Mouse (Mus musculus): ENCODE data around the gene Pxmp4. TPM values are rescaled to one million over a fixed set of nuclear protein-coding genes. Genes with fewer than 3 reads are reported as not detected.

The Pxmp4 gene
- polyA plus RNA-seq, 1 experiment from 2014 or later = 15.9 TPM

GRCm38 (mm10) chr2:154563612-154564170, 39.8 kb downstream of the Pxmp4 start:
- no peak overlapping the region for H3K9ac ChIP-seq (ENCODE audit: low read depth, low read length)
- H3K4me2 ChIP-seq (ENCODE audit: low read length) = no peak overlapping the region
- H3K27me3 ChIP-seq (ENCODE audit: control insufficient read depth, insufficient read depth, low read depth, low read length) = no peaks in the 10 kb centered on the region
- 93% methylated on average over 22 of the region's 22 CpGs for WGBS
- no peak overlapping the region for H3K4me3 ChIP-seq (ENCODE audit: low read depth, low read length)
- H3K36me3 ChIP-seq (ENCODE audit: control insufficient read depth, insufficient read depth, low read length) = no peaks in the 10 kb centered on the region
- H3K4me1 ChIP-seq (ENCODE audit: control insufficient read depth, insufficient read depth, low read length) = peaks cover 11% of the 10 kb centered on the region
- no peak overlapping the region for H3K27ac ChIP-seq (ENCODE audit: low read length)
- H3K9me3 ChIP-seq (replicated peaks; ENCODE audit: control insufficient read depth, low read length, poor library complexity, severe bottlenecking) = no peaks in the 10 kb centered on the region
- no peak for ATAC-seq

- peaks cover 24% of the 10 kb centered on the region for H3K4me1 ChIP-seq (ENCODE audit: control insufficient read depth, insufficient read depth, low read length)
- H3K9me3 ChIP-seq (replicated peaks; ENCODE audit: control insufficient read depth, low read length, poor library complexity, severe bottlenecking) = no peaks in the 10 kb centered on the region
- no peaks in the 10 kb centered on the region for H3K27me3 ChIP-seq (ENCODE audit: control insufficient read depth, insufficient read depth, low read depth, low read length)
- peak within 1 kb of the TSS; percentile 79 for H3K9ac ChIP-seq (ENCODE audit: low read depth, low read length)
- 4% methylated on average over 28 of the region's 34 CpGs for WGBS
- peak within 1 kb of the TSS; percentile 28; the same call in 1 of the 2 replicates for H3K27ac ChIP-seq (ENCODE audit: low read length)
- H3K4me2 ChIP-seq (ENCODE audit: low read length) = peak within 1 kb of the TSS; percentile 84
- ATAC-seq = peak; percentile 75; the same call in 1 of the 2 replicates
- no peaks in the 10 kb centered on the region for H3K36me3 ChIP-seq (ENCODE audit: control insufficient read depth, insufficient read depth, low read length)
- H3K4me3 ChIP-seq (ENCODE audit: low read depth, low read length) = peak within 1 kb of the TSS; percentile 51
These were observed 45.1 kb downstream of the Pxmp4 start, which contains the start of gene Necab3 for GRCm38 (mm10) chr2:154558264-154559039. Gene Necab3, minus strand, starts transcription at chr2:154558890.

- H3K27ac ChIP-seq (ENCODE audit: low read length) = no peak overlapping the region
- no peaks in the 10 kb centered on the region for H3K27me3 ChIP-seq (ENCODE audit: control insufficient read depth, insufficient read depth, low read depth, low read length)
- no peaks in the 10 kb centered on the region for H3K9me3 ChIP-seq (replicated peaks; ENCODE audit: control insufficient read depth, low read length, poor library complexity, severe bottlenecking)
- no peak for ATAC-seq
- WGBS = 51% methylated on average over 5 of the region's 5 CpGs
- peaks cover 25% of the 10 kb centered on the region for H3K4me1 ChIP-seq (ENCODE audit: control insufficient read depth, insufficient read depth, low read length)
- H3K36me3 ChIP-seq (ENCODE audit: control insufficient read depth, insufficient read depth, low read length) = no peaks in the 10 kb centered on the region
- no peak overlapping the region for H3K4me3 ChIP-seq (ENCODE audit: low read depth, low read length)
- peak overlapping the region; percentile 84 for H3K4me2 ChIP-seq (ENCODE audit: low read length)
- 0 out of 2 replicates have a peak overlapping the region, but pooled peaks have one; percentile 20 for H3K9ac ChIP-seq (ENCODE audit: low read depth, low read length)
These were observed 46.2 kb downstream of the Pxmp4 start for GRCm38 (mm10) chr2:154557184-154557832.

GRCm38 (mm10) chr2:154555235-154555634, 48.3 kb downstream of the Pxmp4 start:
- ATAC-seq = no peak
- WGBS = 82% methylated on average over 6 of the region's 6 CpGs
- H3K4me3 ChIP-seq (ENCODE audit: low read depth, low read length) = no peak overlapping the region
- no peak overlapping the region for H3K4me2 ChIP-seq (ENCODE audit: low read length)
- H3K27me3 ChIP-seq (ENCODE audit: control insufficient read depth, insufficient read depth, low read depth, low read length) = no peaks in the 10 kb centered on the region; the same call in none of the 2 replicates
- peaks cover 27% of the 10 kb centered on the region for H3K4me1 ChIP-seq (ENCODE audit: control insufficient read depth, insufficient read depth, low read length)
- no peaks in the 10 kb centered on the region for H3K9me3 ChIP-seq (replicated peaks; ENCODE audit: control insufficient read depth, low read length, poor library complexity, severe bottlenecking)
- H3K9ac ChIP-seq (ENCODE audit: low read depth, low read length) = no peak overlapping the region
- no peaks in the 10 kb centered on the region for H3K36me3 ChIP-seq (ENCODE audit: control insufficient read depth, insufficient read depth, low read length)
- no peak overlapping the region for H3K27ac ChIP-seq (ENCODE audit: low read length)

GRCm38 (mm10) chr2:154552424-154552907, 51.0 kb downstream of the Pxmp4 start:
- 22% methylated on average over 27 of the region's 27 CpGs for WGBS
- H3K4me1 ChIP-seq (ENCODE audit: control insufficient read depth, insufficient read depth, low read length) = peaks cover 16% of the 10 kb centered on the region
- H3K9ac ChIP-seq (ENCODE audit: low read depth, low read length) = no peak overlapping the region
- H3K27ac ChIP-seq (ENCODE audit: low read length) = no peak overlapping the region
- no peaks in the 10 kb centered on the region for H3K36me3 ChIP-seq (ENCODE audit: control insufficient read depth, insufficient read depth, low read length)
- H3K4me2 ChIP-seq (ENCODE audit: low read length) = peak overlapping the region; percentile 29
- peak; percentile 50 for ATAC-seq
- no peaks in the 10 kb centered on the region; the same call in none of the 2 replicates for H3K27me3 ChIP-seq (ENCODE audit: control insufficient read depth, insufficient read depth, low read depth, low read length)
- no peaks in the 10 kb centered on the region for H3K9me3 ChIP-seq (replicated peaks; ENCODE audit: control insufficient read depth, low read length, poor library complexity, severe bottlenecking)
- H3K4me3 ChIP-seq (ENCODE audit: low read depth, low read length) = no peak overlapping the region

- H3K4me2 ChIP-seq (ENCODE audit: low read length) = peak overlapping the region; percentile 29; the same call in 1 of the 2 replicates
- 38% methylated on average over 21 of the region's 21 CpGs for WGBS
- no peaks in the 10 kb centered on the region for H3K36me3 ChIP-seq (ENCODE audit: control insufficient read depth, insufficient read depth, low read length)
- no peak overlapping the region for H3K9ac ChIP-seq (ENCODE audit: low read depth, low read length)
- no peak overlapping the region for H3K4me3 ChIP-seq (ENCODE audit: low read depth, low read length)
- ATAC-seq = peak; percentile 2; the same call in 1 of the 2 replicates
- no peaks in the 10 kb centered on the region; the same call in none of the 2 replicates for H3K27me3 ChIP-seq (ENCODE audit: control insufficient read depth, insufficient read depth, low read depth, low read length)
- peaks cover 11% of the 10 kb centered on the region for H3K4me1 ChIP-seq (ENCODE audit: control insufficient read depth, insufficient read depth, low read length)
- H3K27ac ChIP-seq (ENCODE audit: low read length) = no peak overlapping the region
- no peaks in the 10 kb centered on the region for H3K9me3 ChIP-seq (replicated peaks; ENCODE audit: control insufficient read depth, low read length, poor library complexity, severe bottlenecking)
These were observed 51.6 kb downstream of the Pxmp4 start for GRCm38 (mm10) chr2:154551927-154552326.

- Histone ChIP-seq H3K4me1 (ENCODE audit: control insufficient read depth, insufficient read depth, low read length) (peaks cover 10% of the 10 kb centered on the region), H3K36me3 (ENCODE audit: control insufficient read depth, insufficient read depth, low read length) (no peaks in the 10 kb centered on the region), H3K4me3 (ENCODE audit: low read depth, low read length) (no peak within 1 kb of the TSS), H3K4me2 (ENCODE audit: low read length) (peak within 1 kb of the TSS; percentile 29), H3K27ac (ENCODE audit: low read length) (no peak within 1 kb of the TSS), H3K9ac (ENCODE audit: low read depth, low read length) (no peak within 1 kb of the TSS), H3K27me3 (ENCODE audit: control insufficient read depth, insufficient read depth, low read depth, low read length) (no peaks in the 10 kb centered on the region; the same call in none of the 2 replicates), H3K9me3 (replicated peaks; ENCODE audit: control insufficient read depth, low read length, poor library complexity, severe bottlenecking) (no peaks in the 10 kb centered on the region)
- ATAC-seq = no peak
- 79% methylated on average over 4 of the region's 4 CpGs for WGBS
These were observed 52.0 kb downstream of the Pxmp4 start, which contains the start of gene Actl10 for GRCm38 (mm10) chr2:154551476-154551875. Gene Actl10, plus strand, starts transcription at chr2:154551776.

GRCm38 (mm10) chr2:154550937-154551336, 52.6 kb downstream of the Pxmp4 start:
- Histone ChIP-seq H3K27me3 (ENCODE audit: control insufficient read depth, insufficient read depth, low read depth, low read length) (no peaks in the 10 kb centered on the region; the same call in none of the 2 replicates), H3K4me1 (ENCODE audit: control insufficient read depth, insufficient read depth, low read length) (peaks cover 10% of the 10 kb centered on the region), H3K27ac (ENCODE audit: low read length) (no peak overlapping the region), H3K9ac (ENCODE audit: low read depth, low read length) (no peak overlapping the region), H3K36me3 (ENCODE audit: control insufficient read depth, insufficient read depth, low read length) (no peaks in the 10 kb centered on the region), H3K4me3 (ENCODE audit: low read depth, low read length) (no peak overlapping the region), H3K4me2 (ENCODE audit: low read length) (no peak overlapping the region), H3K9me3 (replicated peaks; ENCODE audit: control insufficient read depth, low read length, poor library complexity, severe bottlenecking) (no peaks in the 10 kb centered on the region)
- no peak for ATAC-seq
- 88% methylated on average over 2 of the region's 2 CpGs for WGBS
